Mouse (Mus musculus) cerebellum, postnatal 36 days (tissue): Measurements from ENCODE around the gene Sox5.
"Not testable (repeated sequence)": the region's sequence is repeated elsewhere in the genome, so short reads cannot be mapped to it uniquely, and the experiment has no call there.

Experiments used
- DNase-seq, 2 experiments: peaks; one replicate each; pipeline ENCODE4 v3.0.0; 2021 to 2022; ENCODE audit warnings: mixed read lengths in 2 of 2

The Sox5 gene

DNA sequence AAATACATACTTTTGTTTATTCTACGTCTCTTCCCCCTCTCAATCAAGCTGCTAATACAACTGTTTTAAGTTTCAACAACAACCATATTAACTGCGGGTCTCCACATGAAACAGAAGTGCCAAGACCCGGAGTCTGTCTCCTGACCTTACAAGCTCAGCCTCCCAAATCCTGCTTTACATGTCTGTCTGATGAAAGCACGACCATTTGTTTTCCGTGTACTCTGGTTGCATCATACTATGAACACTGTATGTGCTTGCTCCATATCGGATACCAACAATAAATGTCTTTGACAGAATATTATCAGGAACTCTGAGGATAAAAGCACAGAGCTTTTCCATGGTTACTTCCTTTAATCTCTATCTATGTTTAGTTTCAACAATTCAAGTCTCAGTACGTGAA lies 516.8 kb downstream of the Sox5 start:
- no peak for DNase-seq

DNA sequence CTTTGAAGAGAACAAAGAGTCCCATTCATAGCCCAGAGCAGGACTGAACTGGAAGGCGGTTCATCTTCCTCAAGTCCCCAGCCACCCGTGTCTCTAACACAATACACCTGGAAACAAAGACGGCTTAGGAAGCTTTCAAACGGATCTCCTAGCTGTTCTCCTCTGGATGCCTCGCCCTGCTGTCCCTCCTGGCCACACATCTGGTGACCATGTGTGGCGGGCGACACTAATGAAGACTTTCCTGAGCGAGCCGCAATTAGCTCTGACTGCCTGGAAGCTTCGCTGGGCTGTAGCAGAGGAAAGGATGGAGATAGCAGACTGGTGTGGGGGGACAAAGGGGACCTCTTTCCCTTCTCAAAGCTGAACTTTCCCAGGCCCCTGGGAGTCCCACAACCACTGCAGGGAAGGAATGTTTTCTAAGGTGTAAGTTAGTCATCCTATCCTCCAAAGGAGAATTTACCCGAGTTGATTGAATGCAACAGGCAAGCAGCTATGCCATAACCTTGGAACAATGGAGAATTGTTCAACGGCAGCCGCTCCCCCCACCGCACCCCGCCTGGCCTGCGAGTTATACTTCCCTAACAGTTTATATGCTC lies 517.4 kb downstream of the Sox5 start:
- DNase-seq = no peak

DNA sequence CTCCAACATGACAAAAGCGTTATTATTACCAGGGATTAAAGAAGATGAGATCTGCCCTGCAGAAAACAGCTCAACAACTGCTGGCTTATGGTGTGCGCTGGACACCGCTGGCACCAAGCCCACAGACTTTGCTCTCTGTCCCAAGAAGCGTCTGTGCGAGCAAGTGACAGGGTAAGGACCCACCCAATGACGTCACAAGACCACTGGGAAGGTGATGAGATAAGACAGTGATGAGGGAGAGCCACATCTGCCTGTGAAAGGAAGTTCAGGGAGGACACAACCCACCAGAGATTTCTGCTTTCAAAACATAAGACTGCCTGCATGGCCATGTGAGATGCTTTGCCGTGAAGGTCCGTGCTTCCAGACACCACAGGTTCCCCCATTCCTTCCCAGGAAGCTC lies 525.3 kb downstream of the Sox5 start:
- DNase-seq = no peak

DNA sequence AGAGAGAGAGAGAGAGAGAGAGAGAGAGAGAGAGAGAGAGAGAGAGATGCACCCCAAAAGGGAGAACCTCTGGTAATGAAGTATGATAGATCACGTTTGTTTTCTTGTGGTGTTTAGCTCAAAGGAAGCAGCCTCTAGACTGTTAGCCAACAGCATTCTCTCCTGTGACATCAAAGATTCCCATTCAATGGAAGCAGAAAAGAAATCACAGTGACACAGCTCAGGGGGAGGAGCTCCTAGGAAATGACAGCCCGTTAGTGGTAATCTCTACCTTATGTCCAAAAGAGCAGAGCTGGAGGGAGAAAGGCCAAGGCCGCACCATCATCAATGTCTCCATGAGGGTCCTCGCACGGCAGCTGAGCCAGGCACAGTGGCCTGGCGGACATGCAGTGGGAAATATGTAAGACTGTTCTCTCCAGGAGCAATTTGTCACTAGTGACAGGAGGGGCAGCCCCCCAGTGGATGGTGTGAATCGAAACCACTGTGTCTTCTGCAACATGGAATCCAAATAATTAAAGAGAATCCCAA lies 529.5 kb downstream of the Sox5 start:
- DNase-seq = no peak

DNA sequence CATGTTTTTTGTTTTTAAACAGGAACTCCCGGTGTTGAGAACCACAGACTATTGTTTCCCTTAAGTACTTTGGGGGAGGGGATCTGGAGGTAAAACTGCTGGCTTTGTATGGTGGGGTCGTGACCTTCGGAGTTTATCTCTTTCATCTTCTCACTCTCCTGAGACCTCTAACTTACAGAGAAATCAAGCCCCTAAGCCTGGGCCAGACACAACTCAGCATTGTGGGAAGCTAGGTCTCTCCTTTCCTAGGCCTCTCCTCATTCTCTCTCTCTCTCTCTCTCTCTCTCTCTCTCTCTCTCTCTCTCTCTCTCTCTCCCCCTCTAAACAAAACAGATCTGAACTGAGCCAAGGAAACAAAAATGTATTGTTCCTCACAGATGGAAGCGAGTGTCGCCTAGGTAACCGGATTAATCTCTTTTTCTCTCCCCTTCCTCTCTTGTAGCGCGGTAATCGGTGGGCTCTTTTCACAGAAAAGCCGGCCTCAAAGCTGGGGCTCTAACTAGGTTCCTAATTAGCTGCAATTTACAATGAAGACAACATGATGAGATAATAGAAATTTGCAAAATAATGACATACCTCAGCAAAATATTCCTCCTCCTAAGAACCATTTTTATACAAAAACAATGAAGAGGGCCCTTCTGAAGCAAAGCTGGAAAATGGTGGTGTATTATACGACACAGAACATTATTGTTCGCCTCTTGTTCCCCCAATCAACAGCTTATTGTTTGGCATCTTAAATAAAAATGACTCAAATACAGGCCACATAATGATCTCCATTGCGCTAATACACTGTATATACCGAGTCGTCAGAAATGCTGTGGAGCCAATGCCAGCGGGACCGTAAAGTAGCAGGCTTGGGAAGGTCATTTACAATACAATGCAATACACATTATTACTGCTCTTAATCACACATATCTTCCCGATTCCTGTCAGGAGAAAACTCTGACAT lies 530.3 kb downstream of the Sox5 start:
- no peak for DNase-seq

DNA sequence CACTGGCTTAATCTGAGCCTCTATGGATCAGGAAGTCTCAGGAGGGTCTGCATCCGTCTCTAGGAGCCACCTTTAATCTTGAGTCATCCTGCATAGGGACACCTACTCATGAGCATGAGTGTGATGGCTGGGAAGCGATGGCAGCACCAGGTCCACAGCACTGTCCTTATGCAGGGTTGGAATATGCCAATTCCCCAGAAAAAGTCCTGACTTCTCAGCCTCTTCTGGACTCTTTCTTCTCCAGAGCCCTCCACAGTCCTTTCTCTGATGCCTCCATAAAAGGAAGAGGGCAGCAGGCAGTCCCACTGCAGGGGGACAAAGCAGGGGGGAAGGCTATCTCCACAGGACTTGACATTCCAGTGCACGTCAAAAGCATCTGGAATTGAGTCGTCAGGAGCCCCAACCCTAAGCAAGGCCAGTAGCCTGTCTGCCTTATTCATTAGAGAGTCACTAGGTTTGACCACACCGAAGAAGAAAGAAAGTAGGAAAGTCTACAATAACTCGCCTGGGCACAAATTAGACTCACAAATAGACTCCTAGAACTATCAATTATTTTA lies 531.1 kb downstream of the Sox5 start:
- no peak for DNase-seq

DNA sequence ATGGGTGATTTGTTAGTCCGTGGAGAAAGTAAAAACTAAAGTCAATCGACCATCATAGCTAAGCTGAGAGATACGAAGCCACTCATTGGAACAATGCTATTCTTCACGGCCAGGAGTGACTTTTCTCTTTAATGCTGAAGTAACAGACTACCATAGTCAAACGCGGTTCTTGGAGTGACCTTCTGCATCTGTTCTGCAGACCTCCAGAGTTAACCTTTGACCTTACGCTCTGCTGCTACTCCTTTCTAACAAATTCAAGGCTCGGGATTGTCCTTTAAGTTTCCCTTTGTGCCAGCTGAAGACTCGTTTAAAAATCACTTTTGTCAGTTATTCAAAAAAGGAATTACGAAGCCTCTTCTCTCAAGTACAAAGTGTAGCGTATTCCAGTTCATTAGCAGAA lies 545.2 kb downstream of the Sox5 start:
- DNase-seq = no peak

DNA sequence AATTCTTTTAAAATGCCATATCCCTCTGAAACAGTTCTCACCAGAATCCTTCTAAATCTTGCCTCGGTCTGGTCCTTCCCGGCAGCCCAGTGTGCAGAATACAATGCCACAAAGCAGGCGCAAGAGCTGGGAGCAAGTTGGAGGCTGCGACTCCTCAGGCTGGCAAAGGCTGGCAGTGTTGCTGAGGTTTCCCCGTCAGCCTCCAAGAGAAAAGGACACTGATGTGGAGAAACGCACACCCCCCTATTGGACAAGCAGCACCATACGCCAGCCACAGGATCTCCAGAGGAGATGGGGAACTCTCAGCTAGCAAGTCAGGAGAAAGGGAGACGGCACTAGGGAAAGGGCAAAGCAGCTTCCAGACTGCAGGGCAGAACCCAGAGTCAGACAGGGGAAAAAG lies 577.8 kb downstream of the Sox5 start:
- DNase-seq = peak in 1 of 2 experiments; percentile 22

DNA sequence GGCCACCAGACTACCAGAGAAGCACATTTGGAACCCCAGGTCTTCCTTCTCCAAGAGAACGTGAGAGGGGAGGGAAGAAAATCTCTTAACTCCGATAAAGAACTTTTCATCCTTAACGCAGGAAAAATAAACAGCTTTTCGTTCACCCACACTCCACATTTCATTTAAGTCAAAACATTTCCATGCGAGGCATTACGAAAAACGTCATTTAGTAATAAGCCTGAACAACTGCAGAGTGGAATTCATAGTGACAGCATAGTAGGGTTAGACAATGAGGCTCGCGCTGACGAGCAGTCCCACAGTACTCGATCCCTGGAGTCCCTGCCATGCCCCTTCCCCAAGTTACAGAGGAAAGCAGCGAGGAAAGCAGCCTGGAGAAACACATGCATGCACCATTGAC lies 578.8 kb downstream of the Sox5 start:
- DNase-seq = no peak

DNA sequence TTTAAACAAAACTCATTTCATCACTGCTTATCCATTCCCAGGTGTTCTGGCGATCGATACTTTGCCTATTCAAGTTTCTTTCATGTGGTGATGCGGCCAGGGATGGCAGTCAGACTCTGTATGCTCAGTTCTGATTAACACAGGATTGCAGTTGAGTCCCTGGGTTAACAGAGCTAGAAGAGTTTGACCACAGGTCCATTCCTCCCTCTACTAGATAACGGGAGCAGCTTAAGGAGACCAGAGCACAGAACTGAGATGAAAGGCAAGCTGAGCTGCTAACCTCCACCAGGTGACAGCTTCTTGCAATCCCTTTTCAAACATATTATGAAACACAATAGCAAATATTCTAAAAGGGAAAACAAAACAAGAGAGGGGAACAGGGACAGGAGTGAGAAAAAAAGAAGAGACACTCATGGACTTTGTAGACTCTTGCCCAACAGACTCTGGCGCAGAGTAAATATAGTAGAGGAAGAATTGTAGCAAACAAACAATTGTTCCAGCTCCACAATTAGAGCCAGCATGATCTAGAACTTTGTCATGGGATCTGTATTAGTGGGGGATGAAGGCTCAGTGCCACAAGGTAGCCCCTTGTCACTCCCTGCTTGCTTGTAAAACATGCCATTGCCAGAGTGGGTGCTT lies 580.3 kb downstream of the Sox5 start:
- DNase-seq = no peak

DNA sequence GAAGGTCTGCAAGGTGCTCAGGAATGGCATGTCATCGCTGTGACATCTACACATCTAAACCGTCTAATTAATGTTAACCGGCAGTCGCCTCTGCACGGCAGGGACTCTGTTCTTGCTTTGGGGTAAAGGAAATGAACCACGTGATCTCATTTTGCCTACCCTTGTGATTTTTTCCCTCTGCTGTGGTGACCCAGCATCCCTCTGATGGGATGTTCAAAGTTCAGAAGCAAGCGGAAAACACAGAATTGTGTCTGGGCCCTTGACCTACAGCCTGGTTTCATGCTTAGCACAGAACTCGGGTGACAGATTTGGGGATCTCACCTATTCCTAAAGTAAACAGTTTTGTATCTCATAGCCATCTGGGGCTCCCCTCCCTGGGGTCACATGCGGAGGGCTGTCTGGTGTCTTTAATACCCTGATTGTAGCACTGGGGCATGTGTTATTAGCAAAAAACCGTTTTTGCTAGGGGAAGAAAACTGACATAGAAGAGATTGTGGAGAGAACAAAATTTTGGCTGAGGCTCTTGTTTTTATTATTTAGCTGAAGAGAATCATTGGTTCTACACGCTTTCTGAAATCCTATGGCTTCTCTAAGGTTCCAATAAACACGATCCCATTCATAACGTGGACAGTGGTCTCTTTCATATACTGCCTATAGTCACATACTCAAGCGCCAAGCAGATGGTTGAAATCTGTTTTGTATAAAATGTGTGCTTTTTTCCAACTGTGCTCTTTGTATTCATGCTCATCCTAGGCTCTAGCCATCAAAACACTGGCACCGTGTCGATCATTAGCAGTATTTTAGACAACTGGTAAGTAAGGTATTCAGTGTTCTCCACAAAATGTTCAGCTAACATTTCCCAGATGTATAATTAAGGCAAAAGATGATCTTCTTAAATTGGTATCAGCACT lies 584.3 kb downstream of the Sox5 start:
- no peak for DNase-seq

DNA sequence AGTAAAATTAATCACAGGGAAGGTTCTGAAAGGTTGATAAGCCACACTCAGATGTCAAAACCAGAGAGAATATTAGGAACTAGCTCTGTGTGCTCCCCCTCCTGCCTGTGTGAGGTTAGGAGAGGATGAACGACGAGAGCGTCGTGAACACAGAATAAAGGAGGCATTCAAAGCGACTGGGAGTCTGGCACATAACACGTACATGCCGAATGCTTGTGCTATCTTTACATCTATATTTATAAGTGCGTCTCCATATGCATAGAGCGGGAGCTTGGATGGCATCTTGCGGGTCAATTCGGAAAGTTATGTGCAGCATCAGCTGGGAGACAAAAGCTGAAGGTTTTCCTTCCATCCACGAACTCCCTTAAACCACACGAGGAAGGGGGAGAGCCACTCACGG lies 585.8 kb downstream of the Sox5 start:
- no peak for DNase-seq

DNA sequence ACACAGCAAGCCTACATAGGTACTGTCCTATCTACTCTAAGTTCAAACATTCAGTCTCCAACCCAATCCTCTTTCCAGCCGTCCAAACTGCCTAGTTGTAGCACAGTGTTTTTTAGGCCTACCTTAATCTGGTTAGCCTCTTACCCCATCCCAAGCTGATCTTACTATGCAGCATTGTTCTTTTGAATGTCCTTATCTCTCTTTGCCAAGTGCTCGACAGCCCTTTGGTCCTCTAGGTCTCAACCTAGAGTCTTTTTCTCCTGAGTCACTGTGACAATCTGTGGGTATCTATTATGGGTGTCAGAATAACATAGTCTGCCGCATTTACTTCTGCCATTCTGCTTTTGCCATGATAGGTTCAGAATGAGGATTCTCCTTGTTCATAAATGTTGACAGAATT lies 598.7 kb downstream of the Sox5 start:
- no peak for DNase-seq

DNA sequence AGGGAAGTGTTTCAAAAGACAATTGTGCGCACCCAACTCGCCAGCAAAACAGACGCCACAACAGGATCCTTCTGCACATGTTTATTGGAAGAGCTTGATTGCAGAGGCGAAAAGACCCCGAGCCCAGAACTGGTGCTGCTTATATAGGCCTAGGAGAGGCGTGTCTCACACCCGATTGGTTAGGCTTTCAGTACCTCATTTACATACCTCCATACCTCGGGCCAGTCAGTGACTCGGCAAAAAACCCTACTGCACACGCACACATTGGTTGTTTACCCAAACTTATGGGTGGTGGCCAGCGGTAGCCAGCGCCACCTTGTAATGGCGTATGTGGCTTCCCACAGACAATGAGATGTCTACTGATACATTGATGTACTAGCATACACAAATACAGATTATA lies 599.3 kb downstream of the Sox5 start:
- not testable (repeated sequence) for DNase-seq

DNA sequence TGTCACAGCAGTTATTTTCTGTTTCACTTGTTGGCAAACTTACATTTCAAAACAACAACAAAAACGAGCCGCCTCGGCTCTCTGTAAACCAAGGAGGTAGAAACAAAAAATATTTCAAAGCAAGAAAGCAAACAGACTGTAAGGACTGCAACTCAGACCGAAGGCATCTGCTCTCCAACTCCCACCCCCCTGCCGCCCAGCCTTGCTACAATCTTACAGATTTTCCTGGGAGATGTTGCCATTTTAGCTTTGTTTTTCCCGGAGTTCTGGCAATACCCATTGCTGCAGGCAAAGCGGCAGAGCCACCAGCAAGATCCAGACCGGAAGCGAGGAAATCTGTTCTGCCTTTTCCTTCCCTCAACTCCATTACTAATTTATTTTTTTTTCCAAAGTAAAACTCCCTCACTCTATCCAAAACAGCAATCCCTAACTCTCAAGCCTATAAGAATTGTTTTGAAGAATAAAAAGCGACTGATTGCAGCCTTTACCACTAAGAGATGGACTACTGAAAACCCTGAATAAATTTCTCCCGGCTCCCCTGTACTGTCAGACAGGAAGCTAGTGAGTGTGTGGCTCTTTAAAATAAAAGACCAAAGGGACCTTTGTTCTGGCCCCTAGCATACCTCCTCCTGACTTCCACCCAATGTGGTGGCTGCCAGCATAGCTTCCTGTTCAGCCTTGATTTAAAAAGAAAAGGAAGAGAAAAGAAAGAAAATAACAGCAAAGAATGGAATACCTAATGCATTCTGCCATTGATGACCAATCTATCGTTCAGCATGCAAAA lies 600.5 kb downstream of the Sox5 start:
- DNase-seq = peak; percentile 26 to 43

DNA sequence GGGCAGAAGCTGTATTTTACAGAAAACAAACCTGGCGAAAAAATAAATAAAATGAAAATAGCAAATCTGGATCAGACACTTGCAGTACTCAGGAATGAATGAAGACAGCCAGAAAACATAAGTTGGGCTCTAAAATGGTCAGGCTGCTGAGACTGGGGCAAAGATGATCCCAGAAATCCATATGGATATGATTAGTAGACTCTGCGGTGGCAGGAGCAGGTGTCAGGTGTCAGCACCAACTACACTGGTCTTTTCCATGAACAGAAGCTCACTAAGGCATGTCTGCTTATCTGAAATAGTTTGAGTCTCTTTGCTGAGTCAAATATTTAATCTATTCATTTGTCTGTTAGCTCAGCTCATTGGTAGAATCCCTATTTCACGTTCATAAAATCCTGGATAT lies 602.7 kb downstream of the Sox5 start:
- no peak for DNase-seq

DNA sequence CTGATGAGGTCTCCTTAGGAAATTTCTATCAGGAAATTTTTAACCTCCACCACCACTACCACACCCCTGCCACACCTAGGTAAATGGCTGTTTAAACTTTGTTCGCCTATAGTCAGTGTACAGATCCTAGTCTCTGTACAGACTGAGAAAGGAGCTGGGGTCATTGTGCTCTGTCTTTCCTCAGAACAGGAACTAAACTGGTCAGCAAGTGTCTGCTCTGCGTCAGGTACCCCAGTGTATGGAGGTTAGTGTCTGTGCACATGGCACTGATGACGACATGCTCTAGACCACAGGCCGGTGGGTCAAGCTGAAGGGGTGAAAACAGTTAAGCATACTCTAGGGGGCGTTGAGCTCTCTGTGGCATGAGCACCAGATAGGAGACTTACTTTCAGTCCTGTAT lies 605.1 kb downstream of the Sox5 start:
- no peak for DNase-seq

DNA sequence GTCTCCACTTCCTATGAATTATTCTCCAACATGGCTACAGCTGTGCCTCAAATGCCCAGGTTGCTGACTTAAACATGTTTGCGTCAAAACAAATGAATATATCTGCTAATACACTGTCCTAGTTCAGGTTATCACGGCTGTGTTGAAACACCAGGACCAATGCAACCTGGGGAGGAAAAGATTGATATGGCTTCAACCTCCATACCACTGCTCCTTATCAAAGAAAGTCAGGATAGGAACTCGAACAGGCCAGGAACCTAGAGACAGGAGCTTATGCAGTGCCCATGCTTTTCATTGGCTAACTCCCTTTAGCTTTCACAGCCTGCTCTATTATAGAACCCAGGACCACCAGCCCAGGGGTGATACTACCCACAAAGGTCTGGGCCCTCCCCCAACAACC lies 606.2 kb downstream of the Sox5 start:
- DNase-seq = no peak

DNA sequence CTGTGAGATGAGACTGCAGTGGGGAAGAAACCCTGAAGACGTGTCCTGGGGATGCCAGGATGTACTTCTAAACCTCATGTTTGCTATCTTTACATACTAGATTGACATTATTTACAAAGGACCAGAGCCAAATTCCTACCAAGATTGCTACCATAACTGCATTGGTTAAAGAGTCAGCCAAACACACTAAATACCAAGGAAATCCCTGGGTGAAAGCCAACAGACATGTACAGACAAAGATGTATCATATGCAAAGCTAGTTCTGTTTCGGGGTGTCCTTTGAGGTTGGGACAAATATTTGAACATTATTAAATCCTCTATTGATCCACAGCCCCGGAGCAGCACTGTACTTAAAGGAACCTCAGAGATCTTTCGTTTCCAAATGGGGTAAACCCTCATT lies 611.2 kb downstream of the Sox5 start:
- no peak for DNase-seq

DNA sequence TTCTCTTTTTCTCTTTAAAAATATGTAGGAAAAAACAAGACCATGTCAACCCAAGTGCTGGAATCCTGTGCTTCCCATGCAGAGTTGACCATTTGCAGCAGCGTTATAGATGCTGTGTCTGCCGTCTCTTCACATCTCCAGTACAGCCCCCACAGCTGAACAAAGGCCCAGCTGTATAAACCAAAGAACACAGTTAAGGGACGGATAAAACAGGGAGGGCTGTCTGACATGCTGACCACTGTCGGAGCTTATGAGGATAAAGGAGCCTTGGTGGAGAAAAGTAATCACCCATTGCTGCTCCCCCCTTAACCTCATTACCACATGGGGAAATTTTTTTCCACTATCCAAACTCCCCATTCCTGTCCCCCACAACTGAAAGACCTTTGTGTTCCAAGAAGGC lies 612.0 kb downstream of the Sox5 start:
- DNase-seq = no peak

DNA sequence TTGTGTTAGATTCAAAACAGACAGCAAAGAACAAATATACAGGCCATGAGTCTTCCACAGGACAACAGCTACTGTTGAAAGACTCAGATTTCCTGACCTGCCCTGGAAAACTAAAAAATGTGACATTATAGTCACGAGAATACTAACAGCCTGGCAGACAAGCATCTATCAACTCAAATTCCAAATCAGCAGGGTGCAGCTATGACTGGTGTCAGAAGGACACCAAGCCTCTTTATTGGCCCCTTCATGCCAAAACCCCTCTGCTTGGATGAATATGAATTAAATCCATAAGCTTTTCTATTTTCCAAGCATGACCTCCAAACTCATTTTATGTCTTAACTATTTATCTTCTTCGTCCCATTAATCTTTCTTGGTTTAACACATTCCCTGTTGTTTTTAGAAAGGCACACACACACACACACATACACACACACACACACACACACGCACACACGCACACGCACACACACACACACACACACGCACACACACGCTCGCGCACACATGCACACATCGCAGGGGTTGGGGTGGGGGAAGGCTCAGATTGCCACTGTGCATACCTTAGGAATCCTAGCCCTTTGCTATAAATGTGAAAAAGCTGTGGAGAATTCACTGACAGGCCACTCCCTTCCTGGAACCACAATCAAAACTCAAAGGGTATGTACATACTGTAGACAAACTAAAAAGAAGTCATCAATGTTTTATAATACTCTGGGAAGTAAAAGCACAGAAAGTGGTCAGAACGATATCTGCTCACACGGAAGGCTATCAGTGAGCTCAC lies 612.9 kb downstream of the Sox5 start:
- no peak for DNase-seq
